Mouse (Mus musculus): ENCODE results near the gene Bpifb5. TPM values are rescaled to one million over a fixed set of nuclear protein-coding genes. Genes with fewer than 3 reads are reported as not detected.
"Not testable (repeated sequence)": the region's sequence is repeated elsewhere in the genome, so short reads cannot be mapped to it uniquely, and the experiment has no call there.

Gene Bpifb5
- total RNA-seq (2015) = not detected in 2 replicates
- 0.42 TPM in 1 of 2 replicates, not detected in the other for total RNA-seq (2017)

GRCm38 (mm10) chr2:154223265-154223916 lies at the start of gene Bpifb5:
Bpifb5 (plus strand) TSS chr2:154223742.
- ATAC-seq (replicated peaks; ENCODE audit: poor library complexity) = peak; percentile 77

- ATAC-seq (replicated peaks; ENCODE audit: poor library complexity) = not testable (repeated sequence)
These were observed 41.6 kb upstream of the Bpifb5 start for GRCm38 (mm10) chr2:154181900-154182299.

DNA sequence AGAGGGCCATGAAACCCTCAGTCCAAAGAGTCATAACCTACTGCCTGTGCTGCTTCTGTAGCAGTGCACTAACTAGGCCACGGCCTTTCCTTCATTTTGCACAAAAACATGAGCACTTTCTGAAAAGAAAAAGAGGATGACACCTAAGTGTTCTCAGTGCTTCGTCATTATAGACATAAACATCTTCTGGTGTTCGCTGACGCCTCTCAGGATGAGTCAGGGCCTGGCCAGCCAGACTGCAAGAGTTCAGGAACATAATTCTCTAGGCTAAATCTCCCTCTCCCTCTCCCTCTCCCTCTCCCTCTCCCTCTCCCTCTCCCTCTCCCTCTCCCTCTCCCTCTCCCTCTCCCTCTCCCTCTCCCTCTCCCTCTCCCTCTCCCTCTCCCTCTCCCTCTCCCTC lies 40.5 kb upstream of the Bpifb5 start:
- ATAC-seq (replicated peaks; ENCODE audit: poor library complexity) = not testable (repeated sequence)

DNA sequence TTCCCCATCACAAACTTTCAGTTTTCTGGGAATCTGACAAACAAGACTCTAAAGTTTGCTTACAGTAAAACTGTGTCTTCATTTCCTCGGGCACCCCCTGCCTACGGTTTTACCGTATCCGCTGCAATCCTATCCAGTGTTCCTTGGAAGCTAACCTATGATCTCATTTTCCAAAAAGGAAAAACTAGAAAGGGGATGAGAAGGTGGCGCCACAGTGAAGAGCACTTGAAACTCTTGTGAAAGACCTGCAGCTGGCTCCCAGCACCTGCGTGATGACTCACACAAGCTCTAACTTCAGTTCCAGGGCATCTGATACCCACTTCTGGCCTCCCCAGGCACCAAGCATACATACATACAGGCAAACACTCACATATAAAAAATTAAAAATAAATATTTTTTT lies 38.2 kb upstream of the Bpifb5 start:
- ATAC-seq (replicated peaks; ENCODE audit: poor library complexity) = no peak

DNA sequence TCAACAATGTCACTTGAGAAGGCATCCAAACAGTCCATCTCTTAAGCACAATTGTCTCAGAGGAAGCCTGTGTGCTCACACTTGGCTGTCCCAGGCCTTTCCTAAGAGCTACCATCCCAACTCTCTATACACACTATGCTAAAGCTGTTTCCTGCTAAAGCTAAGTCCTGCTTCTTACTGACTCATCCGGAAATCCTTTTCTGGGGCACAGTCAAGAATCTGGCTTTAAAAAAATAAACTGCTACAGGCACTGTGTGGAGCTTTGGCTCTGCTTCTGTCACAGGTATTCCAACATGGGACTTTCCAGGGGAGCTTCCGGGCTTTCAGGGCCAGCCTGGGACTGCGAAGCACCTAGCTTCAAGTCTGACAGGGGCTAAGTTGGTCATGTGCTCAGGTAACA lies 37.8 kb upstream of the Bpifb5 start:
- ATAC-seq (replicated peaks; ENCODE audit: poor library complexity) = no peak

GRCm38 (mm10) chr2:154187468-154187867 lies 36.1 kb upstream of the Bpifb5 start:
- peak; percentile 83 for ATAC-seq (replicated peaks; ENCODE audit: poor library complexity)

DNA sequence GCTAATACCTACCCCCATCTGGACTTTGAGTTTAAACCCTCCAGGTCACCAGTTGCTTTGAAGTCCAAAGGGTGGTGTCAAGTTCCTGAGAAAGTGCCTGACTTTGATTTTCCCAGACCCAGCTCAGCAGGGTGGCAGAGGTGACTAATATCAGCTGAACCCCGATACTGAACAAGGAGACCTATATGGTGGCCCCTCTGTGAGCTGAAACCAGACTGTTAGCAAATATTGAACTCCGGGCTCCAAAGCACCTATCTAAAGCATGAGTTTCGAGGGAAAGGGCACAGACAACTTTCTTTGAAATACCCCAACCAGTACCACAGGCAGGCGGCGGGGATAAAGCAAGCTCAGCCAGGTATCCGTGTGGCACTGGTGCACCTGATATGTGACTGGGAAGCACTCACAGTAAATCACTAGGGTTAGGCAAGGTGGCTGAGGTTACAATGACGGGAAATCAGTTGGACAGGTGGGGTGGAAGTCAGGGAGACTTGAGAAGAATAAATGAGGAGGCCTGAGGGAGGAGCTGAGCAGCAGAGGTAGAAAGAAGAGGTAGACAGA lies 33.6 kb upstream of the Bpifb5 start:
- no peak for ATAC-seq (replicated peaks; ENCODE audit: poor library complexity)

GRCm38 (mm10) chr2:154190546-154191258 lies 32.8 kb upstream of the Bpifb5 start, which contains the start of gene Bpifb1:
Bpifb1 (plus strand) TSS chr2:154190818.
- ATAC-seq (replicated peaks; ENCODE audit: poor library complexity) = no peak

GRCm38 (mm10) chr2:154192141-154192540 lies 31.4 kb upstream of the Bpifb5 start:
- no peak for ATAC-seq (replicated peaks; ENCODE audit: poor library complexity)

DNA sequence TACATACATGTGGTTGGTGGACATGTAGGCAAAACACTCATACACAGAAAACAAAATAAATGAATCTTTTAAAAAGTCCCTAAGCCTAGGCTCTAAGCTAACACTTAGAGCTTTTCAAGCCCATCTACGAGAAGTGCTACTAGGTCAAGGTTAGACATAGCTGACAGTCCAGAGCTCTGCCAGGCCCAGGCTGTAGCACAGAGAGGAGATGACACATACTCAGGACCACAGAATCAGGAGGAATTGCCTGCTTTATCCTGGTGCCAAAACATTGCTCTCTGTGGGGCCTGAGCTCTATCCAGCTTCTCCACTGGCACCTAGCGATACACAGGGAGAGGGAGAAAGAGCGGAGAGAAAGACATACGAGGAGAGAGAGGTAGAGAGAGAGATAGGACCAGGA lies 30.5 kb upstream of the Bpifb5 start:
- ATAC-seq (replicated peaks; ENCODE audit: poor library complexity) = no peak

- ATAC-seq (replicated peaks; ENCODE audit: poor library complexity) = no peak
These were observed 29.5 kb upstream of the Bpifb5 start for GRCm38 (mm10) chr2:154193994-154194504.

DNA sequence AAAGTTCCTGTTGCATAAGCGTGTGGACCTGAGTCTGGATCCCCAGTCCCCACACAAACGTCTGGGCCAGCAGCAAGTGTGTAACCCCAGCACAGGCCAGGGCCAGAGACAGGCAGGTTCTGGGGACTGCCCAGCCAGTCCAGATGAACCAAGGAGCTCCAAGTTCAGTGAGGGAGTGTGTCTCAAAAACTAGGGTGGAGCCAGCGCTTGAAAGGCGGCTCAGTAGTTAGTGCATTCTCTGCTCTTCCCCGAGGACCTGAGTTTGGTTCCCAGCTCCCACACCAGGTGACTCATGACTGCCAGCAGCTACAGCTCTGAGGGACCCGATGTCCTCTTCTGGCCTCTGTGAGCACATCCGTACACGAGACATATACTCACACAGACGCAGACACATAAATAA lies 26.5 kb upstream of the Bpifb5 start:
- no peak for ATAC-seq (replicated peaks; ENCODE audit: poor library complexity)

- no peak for ATAC-seq (replicated peaks; ENCODE audit: poor library complexity)
These were observed 18.9 kb upstream of the Bpifb5 start for GRCm38 (mm10) chr2:154204630-154205029.

DNA sequence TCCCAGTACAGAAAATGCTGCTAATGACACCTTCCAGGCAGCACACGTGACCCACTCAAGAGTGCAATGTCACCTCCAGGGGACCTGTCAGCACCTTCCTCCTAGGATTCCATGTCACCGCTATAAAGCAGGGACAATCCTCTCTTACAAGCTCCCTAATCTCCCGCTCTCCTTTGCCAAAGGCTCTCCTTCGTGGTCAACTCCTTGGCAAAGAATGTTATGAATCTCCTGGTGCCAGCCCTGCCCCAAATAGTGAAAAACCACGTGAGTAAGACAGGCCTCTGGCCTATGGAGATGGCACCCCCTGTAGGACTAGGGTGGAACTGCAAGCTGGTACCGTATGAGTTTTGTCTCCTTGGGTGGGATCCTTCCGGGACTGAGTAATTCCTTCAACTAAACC lies 16.6 kb upstream of the Bpifb5 start:
- ATAC-seq (replicated peaks; ENCODE audit: poor library complexity) = peak; percentile 81

- ATAC-seq (replicated peaks; ENCODE audit: poor library complexity) = peak; percentile 65
These were observed 14.4 kb upstream of the Bpifb5 start for GRCm38 (mm10) chr2:154209112-154209511.

DNA sequence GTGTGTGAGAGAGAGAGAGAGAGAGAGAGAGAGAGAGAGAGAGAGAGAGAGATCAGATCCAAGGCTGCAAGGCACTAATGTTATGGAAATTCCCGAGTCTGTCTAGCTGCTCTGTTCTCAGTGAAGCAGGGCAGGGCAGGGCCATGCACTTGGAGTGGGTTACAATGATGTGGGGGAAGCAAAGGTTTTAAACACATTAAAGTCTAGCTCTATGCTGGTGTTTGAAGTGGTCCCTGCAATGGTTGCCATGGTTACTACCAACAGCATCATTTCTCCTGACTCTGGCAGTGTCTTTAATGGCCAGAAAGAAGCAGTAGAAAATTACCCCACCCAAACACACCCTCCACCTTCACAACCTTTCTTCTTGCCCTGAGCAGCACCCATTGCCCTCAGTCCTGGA lies 12.4 kb upstream of the Bpifb5 start:
- ATAC-seq (replicated peaks; ENCODE audit: poor library complexity) = no peak

GRCm38 (mm10) chr2:154211881-154212280 lies 11.7 kb upstream of the Bpifb5 start:
- ATAC-seq (replicated peaks; ENCODE audit: poor library complexity) = no peak

- ATAC-seq (replicated peaks; ENCODE audit: poor library complexity) = peak; percentile 86
These were observed 8.4 kb upstream of the Bpifb5 start for GRCm38 (mm10) chr2:154215191-154215590.

GRCm38 (mm10) chr2:154219950-154220349 lies 3.6 kb upstream of the Bpifb5 start:
- ATAC-seq (replicated peaks; ENCODE audit: poor library complexity) = peak; percentile 59

DNA sequence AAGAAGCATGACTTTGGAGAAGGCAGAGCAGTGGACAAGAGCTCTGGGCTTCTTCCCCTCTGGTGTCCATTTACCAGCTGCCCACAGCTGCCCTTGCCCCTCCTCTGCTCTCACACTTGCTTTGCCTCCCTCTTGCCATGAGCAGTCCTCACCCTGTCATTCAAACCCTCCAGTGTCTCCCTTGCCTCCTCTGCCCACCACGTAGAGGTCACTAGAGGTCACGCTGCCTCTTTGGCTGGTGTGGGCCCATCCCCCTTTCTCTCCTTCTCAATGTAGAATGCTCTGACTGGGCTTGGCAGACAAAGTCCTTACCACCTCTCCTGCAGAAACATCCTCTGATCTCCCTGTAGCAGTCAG lies 353 bp downstream of the Bpifb5 start:
- ATAC-seq (replicated peaks; ENCODE audit: poor library complexity) = no peak

DNA sequence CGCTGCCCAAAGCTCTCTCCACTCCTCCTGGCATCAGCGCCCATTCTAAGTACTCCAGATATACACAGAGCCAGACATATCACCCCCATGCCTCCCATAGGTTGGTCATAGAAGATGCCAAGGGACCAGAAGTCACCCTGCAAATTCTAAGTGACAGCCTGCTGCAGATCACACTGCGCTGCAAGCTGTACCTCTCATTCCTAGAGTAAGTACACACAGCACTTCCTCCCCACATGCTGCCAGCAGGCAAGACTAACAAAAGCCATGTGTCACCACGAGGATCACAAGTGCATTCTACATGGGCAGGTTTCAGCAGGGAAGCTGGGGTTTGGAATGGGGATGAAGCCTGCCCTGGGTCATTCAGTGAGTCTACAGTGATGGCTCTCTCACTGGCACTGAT lies 3.4 kb downstream of the Bpifb5 start:
- ATAC-seq (replicated peaks; ENCODE audit: poor library complexity) = no peak

DNA sequence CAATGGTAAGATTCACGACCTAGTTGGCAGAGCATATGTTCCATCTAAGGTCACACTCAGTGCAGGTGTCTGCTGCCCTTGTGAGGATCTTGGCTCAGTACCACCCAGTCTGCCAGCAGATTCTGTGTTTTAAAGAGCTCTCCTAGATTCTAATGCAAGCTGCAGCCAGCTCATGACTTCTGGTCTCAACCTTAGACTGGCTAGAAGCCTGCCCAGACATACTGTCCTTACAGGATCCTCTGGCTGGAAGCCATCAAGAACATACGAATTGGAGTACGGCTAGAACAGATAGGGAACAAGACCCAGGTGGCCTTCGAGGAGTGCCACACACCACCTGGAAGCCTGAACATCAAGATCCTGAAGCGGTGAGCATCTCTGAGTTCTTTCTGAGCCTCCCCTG lies 4.3 kb downstream of the Bpifb5 start:
- no peak for ATAC-seq (replicated peaks; ENCODE audit: poor library complexity)
